Mouse (Mus musculus) CH12.LX (cell line): ENCODE data around the gene Klhl12. TPM values are rescaled to one million over a fixed set of nuclear protein-coding genes. Genes with fewer than 3 reads are reported as not detected.

ENCODE experiments used
- DNase-seq: peaks from one replicate; pipeline ENCODE4 v3.0.0-alpha.2; 2013; ENCODE audit errors: extremely low read depth
- H3K27ac ChIP-seq: 2 replicates; pipeline ENCODE4 v1.5.1; 2012; ENCODE audit warnings: low read depth, mild to moderate bottlenecking, control low read depth, moderate library complexity; ENCODE audit not compliant: insufficient read depth
- H3K27me3 ChIP-seq: replicated peaks from 2 replicates; pipeline ENCODE3; 2012; ENCODE audit warnings: inconsistent platforms
- H3K36me3 ChIP-seq, 2 experiments: replicated peaks in 1 of 2; 2 replicates each; pipeline versions ENCODE3 to v1.6.1; 2012; ENCODE audit warnings: inconsistent platforms in 1 of 2, low read length in 1 of 2, mild to moderate bottlenecking in 1 of 2, mixed read lengths in 1 of 2, moderate library complexity in 1 of 2; ENCODE audit not compliant: control insufficient read depth in 1 of 2, insufficient read depth in 1 of 2
- H3K4me1 ChIP-seq, 2 experiments: 2 replicates each; pipeline ENCODE4 v1.6.1; 2012; ENCODE audit warnings: inconsistent platforms in 1 of 2, moderate library complexity in 1 of 2; ENCODE audit not compliant: insufficient read depth in 2 of 2, control insufficient read depth in 1 of 2
- H3K4me2 ChIP-seq: 2 replicates; pipeline ENCODE4 v1.6.1; 2012; ENCODE audit warnings: low read depth, mild to moderate bottlenecking, control low read depth; ENCODE audit not compliant: poor library complexity, insufficient read depth, severe bottlenecking
- H3K4me3 ChIP-seq, 3 experiments: fragments of 150-350 bp in 1 of 3; sonication (generic) in 1 of 3; replicated peaks in 1 of 3; 2 replicates each; pipeline versions ENCODE3 to v1.5.1; 2011 to 2012; ENCODE audit warnings: low read depth in 2 of 3, low read length in 2 of 3, mild to moderate bottlenecking in 2 of 3, moderate library complexity in 2 of 3, control low read depth in 1 of 3, improper control_type of control experiment in 1 of 3, inconsistent platforms in 1 of 3, mixed read lengths in 1 of 3; ENCODE audit not compliant: poor library complexity in 1 of 3
- H3K79me2 ChIP-seq: replicated peaks from 2 replicates; pipeline ENCODE4 v1.6.1; 2012; ENCODE audit warnings: mild to moderate bottlenecking, moderate library complexity; ENCODE audit not compliant: control insufficient read depth, poor library complexity, insufficient read depth, severe bottlenecking; ENCODE audit errors: extremely low read depth
- H3K9ac ChIP-seq: 2 replicates; pipeline ENCODE4 v1.6.1; 2012; ENCODE audit warnings: low read depth, mild to moderate bottlenecking, control low read depth, moderate library complexity; ENCODE audit not compliant: insufficient read depth
- H3K9me3 ChIP-seq: replicated peaks from 2 replicates; pipeline ENCODE3; 2012; ENCODE audit warnings: low read length, inconsistent platforms, mixed read lengths
- BHLHE40 ChIP-seq: IDR thresholded peaks from 2 replicates; pipeline ENCODE4 v1.6.1; 2011; ENCODE audit warnings: mild to moderate bottlenecking, low read depth, low read length, improper control_type of control experiment
- E2F4 ChIP-seq: IDR thresholded peaks from 2 replicates; pipeline ENCODE4 v1.6.1; 2011; ENCODE audit warnings: low read depth, low read length, improper control_type of control experiment; ENCODE audit not compliant: insufficient replicate concordance
- ELF1 ChIP-seq: IDR thresholded peaks from 2 replicates; pipeline ENCODE4 v1.6.1; 2014; ENCODE audit warnings: low read depth, mild to moderate bottlenecking, inconsistent platforms, low read length, improper control_type of control experiment
- EP300 ChIP-seq: IDR thresholded peaks from 2 replicates; pipeline ENCODE4 v1.6.1; 2011; ENCODE audit warnings: low read length, improper control_type of control experiment
- ETS1 ChIP-seq: conservative IDR thresholded peaks from 2 replicates; pipeline ENCODE4 v1.6.1; 2012; ENCODE audit warnings: low read depth, mild to moderate bottlenecking, inconsistent platforms, low read length, improper control_type of control experiment, moderate library complexity
- GABPA ChIP-seq: IDR thresholded peaks from 2 replicates; pipeline ENCODE4 v1.6.1; 2012; ENCODE audit warnings: low read depth, low read length, improper control_type of control experiment, inconsistent platforms; ENCODE audit not compliant: insufficient replicate concordance
- IRF4 ChIP-seq: IDR thresholded peaks from 2 replicates; pipeline ENCODE4 v1.6.1; 2014; ENCODE audit warnings: low read depth, mild to moderate bottlenecking, inconsistent platforms, low read length, improper control_type of control experiment
- KAT2A ChIP-seq: IDR thresholded peaks from 2 replicates; pipeline ENCODE4 v1.6.1; 2012; ENCODE audit warnings: low read length, improper control_type of control experiment, inconsistent platforms; ENCODE audit not compliant: insufficient replicate concordance
- MAFK ChIP-seq: IDR thresholded peaks from 2 replicates; pipeline ENCODE4 v1.6.1; 2011; ENCODE audit warnings: low read length, improper control_type of control experiment; ENCODE audit not compliant: insufficient replicate concordance
- MAX ChIP-seq: IDR thresholded peaks from 2 replicates; pipeline ENCODE4 v1.6.1; 2011; ENCODE audit warnings: low read length, improper control_type of control experiment
- MEF2A ChIP-seq: IDR thresholded peaks from 2 replicates; pipeline ENCODE4 v1.6.1; 2014; ENCODE audit warnings: low read depth, mild to moderate bottlenecking, inconsistent platforms, low read length, improper control_type of control experiment, borderline replicate concordance
- MYC ChIP-seq: IDR thresholded peaks from 2 replicates; pipeline ENCODE4 v1.6.1; 2011; ENCODE audit warnings: low read depth, mild to moderate bottlenecking, improper control_type of control experiment, low read length
- NRF1 ChIP-seq: IDR thresholded peaks from 2 replicates; pipeline ENCODE4 v1.6.1; 2014; ENCODE audit warnings: low read depth, mild to moderate bottlenecking, inconsistent platforms, low read length, improper control_type of control experiment, moderate library complexity
- PAX5 ChIP-seq: IDR thresholded peaks from 2 replicates; pipeline ENCODE4 v1.6.1; 2012; ENCODE audit warnings: low read length, inconsistent platforms, mixed read lengths
- POLR2A ChIP-seq: IDR thresholded peaks from 2 replicates; pipeline ENCODE4 v1.6.1; 2011; ENCODE audit warnings: low read depth, mild to moderate bottlenecking, improper control_type of control experiment, low read length
- RAD21 ChIP-seq: IDR thresholded peaks from 2 replicates; pipeline ENCODE4 v1.6.1; 2011; ENCODE audit warnings: low read depth, mild to moderate bottlenecking, low read length, improper control_type of control experiment, moderate library complexity
- RCOR1 ChIP-seq: conservative IDR thresholded peaks from 2 replicates; pipeline ENCODE4 v1.6.1; 2012; ENCODE audit warnings: low read depth, mild to moderate bottlenecking, inconsistent platforms, low read length, improper control_type of control experiment
- SMC3 ChIP-seq: IDR thresholded peaks from 2 replicates; pipeline ENCODE4 v1.6.1; 2011; ENCODE audit warnings: low read depth, low read length, improper control_type of control experiment
- TBP ChIP-seq: conservative IDR thresholded peaks from 2 replicates; pipeline ENCODE4 v1.6.1; 2011; ENCODE audit warnings: low read depth, low read length, improper control_type of control experiment
- USF1 ChIP-seq: IDR thresholded peaks from 2 replicates; pipeline ENCODE4 v1.6.1; 2014; ENCODE audit warnings: low read depth, mild to moderate bottlenecking, inconsistent platforms, low read length, improper control_type of control experiment
- ZC3H11A ChIP-seq: IDR thresholded peaks from 2 replicates; pipeline ENCODE4 v1.6.1; 2012; ENCODE audit warnings: low read depth, mild to moderate bottlenecking, inconsistent platforms, low read length, improper control_type of control experiment
- ZKSCAN1 ChIP-seq: IDR thresholded peaks from 2 replicates; pipeline ENCODE4 v1.6.1; 2012; ENCODE audit warnings: low read depth, inconsistent platforms, low read length, improper control_type of control experiment, borderline replicate concordance
- ZMIZ1 ChIP-seq: IDR thresholded peaks from 2 replicates; pipeline ENCODE4 v1.6.1; 2012; ENCODE audit warnings: low read depth, mild to moderate bottlenecking, inconsistent platforms, low read length, improper control_type of control experiment
- ZNF384 ChIP-seq: IDR thresholded peaks from 2 replicates; pipeline ENCODE4 v1.6.1; 2012; ENCODE audit warnings: low read depth, low read length, improper control_type of control experiment, inconsistent platforms
- dilution Hi-C: fragments of 300-500 bp; cut with MboI; formaldehyde crosslinking; loops from 2 replicates; pipeline ENCODE4 v1.14.3; 2020; ENCODE audit warnings: low sequenced_read_pairs; ENCODE audit not compliant: extremely low pct_unique_long_range_greater_than_20kb, extremely low pct_ligation_motif_present
- in situ Hi-C: fragments of 300-500 bp; cut with MboI; formaldehyde crosslinking; loops from 3 replicates; pipeline ENCODE4 v1.14.3; 2019; ENCODE audit warnings: low sequenced_read_pairs, low pct_ligation_motif_present, low pct_unique_long_range_greater_than_20kb, mixed read lengths
- polyA plus RNA-seq: library from polyadenylated mRNA; unstranded; fragments of >175 nt; gene quantifications from 2 replicates; pipeline ENCODE4 v1.2.1, GENCODE M21; 2012; ENCODE audit warnings: low read depth; ENCODE audit not compliant: insufficient read length
- total RNA-seq, 2 experiments: library from RNA; depleted of rRNA; stranded (reverse); fragments of 300-350 nt in 1 of 2; fragments of >200 nt in 1 of 2; gene quantifications; 2 replicates each; pipeline ENCODE4 v1.2.3; 2012 to 2014

Klhl12 gene
- total and polyA plus RNA-seq, 3 experiments, result 17.6 to 20.8 (median 19.1) TPM

GRCm38 (mm10) chr1:134535054-134535453 is 79.7 kb downstream of the Klhl12 start:
- Histone ChIP-seq H3K79me2 (no peaks in the 10 kb centered on the region), H3K36me3 (no peaks in the 10 kb centered on the region), H3K4me2 (no peak overlapping the region), H3K4me1 (no peaks in the 10 kb centered on the region), H3K9me3 (no peaks in the 10 kb centered on the region), H3K4me3 (no peak overlapping the region), H3K9ac (no peak overlapping the region), H3K27ac (no peak overlapping the region), H3K27me3 (no peaks in the 10 kb centered on the region)
- dilution Hi-C loops, result no loop called here
- DNase-seq, result no peak
- in situ Hi-C loops, result no loop called here
- TF ChIP-seq TBP, result no peak
- TF ChIP-seq EP300, result no peak
- TF ChIP-seq POLR2A, result no peak
- no peak for TF ChIP-seq BHLHE40
- TF ChIP-seq E2F4, result no peak
- no peak for TF ChIP-seq MAX
- no peak for TF ChIP-seq RAD21
- TF ChIP-seq MAFK, result no peak
- no peak for TF ChIP-seq SMC3
- TF ChIP-seq PAX5, result no peak
- no peak for TF ChIP-seq RCOR1
- TF ChIP-seq KAT2A, result no peak
- no peak for TF ChIP-seq ZMIZ1
- TF ChIP-seq ETS1, result no peak
- no peak for TF ChIP-seq IRF4
- no peak for TF ChIP-seq MEF2A
- no peak for TF ChIP-seq ELF1
- no peak for TF ChIP-seq ZNF384
- no peak for TF ChIP-seq ZKSCAN1

GRCm38 (mm10) chr1:134535513-134535912 is 80.2 kb downstream of the Klhl12 start:
- H3K4me1 ChIP-seq, result peaks cover 0 to 2% of the 10 kb centered on the region in 2 experiments; a peak in 2 of 4 replicates
- no peaks in the 10 kb centered on the region for H3K9me3 ChIP-seq
- H3K4me2 ChIP-seq, result no peak overlapping the region
- no peak overlapping the region for H3K4me3 ChIP-seq
- dilution Hi-C loops (no loop called here), in situ Hi-C loops (no loop called here)
- TF ChIP-seq GABPA (no peak), IRF4 (no peak), MYC (no peak), USF1 (no peak), MAX (no peak), ZKSCAN1 (no peak), TBP (no peak), E2F4 (no peak), ZC3H11A (no peak), NRF1 (no peak)
- H3K79me2 ChIP-seq, result no peaks in the 10 kb centered on the region
- H3K36me3 ChIP-seq, result no peaks in the 10 kb centered on the region
- no peak overlapping the region for H3K27ac ChIP-seq
- no peak overlapping the region for H3K9ac ChIP-seq
- no peak for DNase-seq
- no peaks in the 10 kb centered on the region for H3K27me3 ChIP-seq
